Mouse (Mus musculus) CH12.LX (cell line): ENCODE measurements around the gene Trim30a. TPM values are rescaled to one million over a fixed set of nuclear protein-coding genes. Genes with fewer than 3 reads are reported as not detected.

ENCODE experiments used
- DNase-seq: peaks from one replicate; pipeline ENCODE4 v3.0.0-alpha.2; 2013; ENCODE audit errors: extremely low read depth
- H3K27ac ChIP-seq: 2 replicates; pipeline ENCODE4 v1.5.1; 2012; ENCODE audit warnings: low read depth, mild to moderate bottlenecking, control low read depth, moderate library complexity; ENCODE audit not compliant: insufficient read depth
- H3K27me3 ChIP-seq: replicated peaks from 2 replicates; pipeline ENCODE3; 2012; ENCODE audit warnings: inconsistent platforms
- H3K36me3 ChIP-seq, 2 experiments: replicated peaks in 1 of 2; 2 replicates each; pipeline versions ENCODE3 to v1.6.1; 2012; ENCODE audit warnings: inconsistent platforms in 1 of 2, low read length in 1 of 2, mild to moderate bottlenecking in 1 of 2, mixed read lengths in 1 of 2, moderate library complexity in 1 of 2; ENCODE audit not compliant: control insufficient read depth in 1 of 2, insufficient read depth in 1 of 2
- H3K4me1 ChIP-seq, 2 experiments: 2 replicates each; pipeline ENCODE4 v1.6.1; 2012; ENCODE audit warnings: inconsistent platforms in 1 of 2, moderate library complexity in 1 of 2; ENCODE audit not compliant: insufficient read depth in 2 of 2, control insufficient read depth in 1 of 2
- H3K4me2 ChIP-seq: 2 replicates; pipeline ENCODE4 v1.6.1; 2012; ENCODE audit warnings: low read depth, mild to moderate bottlenecking, control low read depth; ENCODE audit not compliant: poor library complexity, insufficient read depth, severe bottlenecking
- H3K4me3 ChIP-seq, 3 experiments: fragments of 150-350 bp in 1 of 3; sonication (generic) in 1 of 3; replicated peaks in 1 of 3; 2 replicates each; pipeline versions ENCODE3 to v1.5.1; 2011 to 2012; ENCODE audit warnings: low read depth in 2 of 3, low read length in 2 of 3, mild to moderate bottlenecking in 2 of 3, moderate library complexity in 2 of 3, control low read depth in 1 of 3, improper control_type of control experiment in 1 of 3, inconsistent platforms in 1 of 3, mixed read lengths in 1 of 3; ENCODE audit not compliant: poor library complexity in 1 of 3
- H3K79me2 ChIP-seq: replicated peaks from 2 replicates; pipeline ENCODE4 v1.6.1; 2012; ENCODE audit warnings: mild to moderate bottlenecking, moderate library complexity; ENCODE audit not compliant: control insufficient read depth, poor library complexity, insufficient read depth, severe bottlenecking; ENCODE audit errors: extremely low read depth
- H3K9ac ChIP-seq: 2 replicates; pipeline ENCODE4 v1.6.1; 2012; ENCODE audit warnings: low read depth, mild to moderate bottlenecking, control low read depth, moderate library complexity; ENCODE audit not compliant: insufficient read depth
- H3K9me3 ChIP-seq: replicated peaks from 2 replicates; pipeline ENCODE3; 2012; ENCODE audit warnings: low read length, inconsistent platforms, mixed read lengths
- BHLHE40 ChIP-seq: IDR thresholded peaks from 2 replicates; pipeline ENCODE4 v1.6.1; 2011; ENCODE audit warnings: mild to moderate bottlenecking, low read depth, low read length, improper control_type of control experiment
- CHD2 ChIP-seq: IDR thresholded peaks from 2 replicates; pipeline ENCODE4 v1.6.1; 2011; ENCODE audit warnings: low read length, improper control_type of control experiment
- ELF1 ChIP-seq: IDR thresholded peaks from 2 replicates; pipeline ENCODE4 v1.6.1; 2014; ENCODE audit warnings: low read depth, mild to moderate bottlenecking, inconsistent platforms, low read length, improper control_type of control experiment
- EP300 ChIP-seq: IDR thresholded peaks from 2 replicates; pipeline ENCODE4 v1.6.1; 2011; ENCODE audit warnings: low read length, improper control_type of control experiment
- ETS1 ChIP-seq: conservative IDR thresholded peaks from 2 replicates; pipeline ENCODE4 v1.6.1; 2012; ENCODE audit warnings: low read depth, mild to moderate bottlenecking, inconsistent platforms, low read length, improper control_type of control experiment, moderate library complexity
- HCFC1 ChIP-seq: IDR thresholded peaks from 2 replicates; pipeline ENCODE4 v1.6.1; 2012; ENCODE audit warnings: low read depth, mild to moderate bottlenecking, inconsistent platforms, low read length, improper control_type of control experiment
- IRF4 ChIP-seq: IDR thresholded peaks from 2 replicates; pipeline ENCODE4 v1.6.1; 2014; ENCODE audit warnings: low read depth, mild to moderate bottlenecking, inconsistent platforms, low read length, improper control_type of control experiment
- JUN ChIP-seq: IDR thresholded peaks from 2 replicates; pipeline ENCODE4 v1.6.1; 2011; ENCODE audit warnings: low read depth, mild to moderate bottlenecking, low read length, improper control_type of control experiment, moderate library complexity; ENCODE audit not compliant: insufficient read depth
- JUND ChIP-seq: conservative IDR thresholded peaks from 2 replicates; pipeline ENCODE4 v1.6.1; 2011; ENCODE audit warnings: low read depth, low read length, improper control_type of control experiment
- KAT2A ChIP-seq: IDR thresholded peaks from 2 replicates; pipeline ENCODE4 v1.6.1; 2012; ENCODE audit warnings: low read length, improper control_type of control experiment, inconsistent platforms; ENCODE audit not compliant: insufficient replicate concordance
- MEF2A ChIP-seq: IDR thresholded peaks from 2 replicates; pipeline ENCODE4 v1.6.1; 2014; ENCODE audit warnings: low read depth, mild to moderate bottlenecking, inconsistent platforms, low read length, improper control_type of control experiment, borderline replicate concordance
- MXI1 ChIP-seq: IDR thresholded peaks from 2 replicates; pipeline ENCODE4 v1.6.1; 2011; ENCODE audit warnings: mild to moderate bottlenecking, low read depth, low read length, improper control_type of control experiment
- SIN3A ChIP-seq: IDR thresholded peaks from 2 replicates; pipeline ENCODE4 v1.6.1; 2012; ENCODE audit warnings: low read length, improper control_type of control experiment, inconsistent platforms
- TBP ChIP-seq: conservative IDR thresholded peaks from 2 replicates; pipeline ENCODE4 v1.6.1; 2011; ENCODE audit warnings: low read depth, low read length, improper control_type of control experiment
- TCF12 ChIP-seq: IDR thresholded peaks from 2 replicates; pipeline ENCODE4 v1.6.1; 2014; ENCODE audit warnings: low read depth, mild to moderate bottlenecking, inconsistent platforms, low read length, improper control_type of control experiment
- USF2 ChIP-seq: conservative IDR thresholded peaks from 2 replicates; pipeline ENCODE4 v1.6.1; 2011; ENCODE audit warnings: low read depth, low read length, improper control_type of control experiment
- ZKSCAN1 ChIP-seq: IDR thresholded peaks from 2 replicates; pipeline ENCODE4 v1.6.1; 2012; ENCODE audit warnings: low read depth, inconsistent platforms, low read length, improper control_type of control experiment, borderline replicate concordance
- ZMIZ1 ChIP-seq: IDR thresholded peaks from 2 replicates; pipeline ENCODE4 v1.6.1; 2012; ENCODE audit warnings: low read depth, mild to moderate bottlenecking, inconsistent platforms, low read length, improper control_type of control experiment
- ZNF384 ChIP-seq: IDR thresholded peaks from 2 replicates; pipeline ENCODE4 v1.6.1; 2012; ENCODE audit warnings: low read depth, low read length, improper control_type of control experiment, inconsistent platforms
- dilution Hi-C: fragments of 300-500 bp; cut with MboI; formaldehyde crosslinking; loops from 2 replicates; pipeline ENCODE4 v1.14.3; 2020; ENCODE audit warnings: low sequenced_read_pairs; ENCODE audit not compliant: extremely low pct_unique_long_range_greater_than_20kb, extremely low pct_ligation_motif_present
- in situ Hi-C: fragments of 300-500 bp; cut with MboI; formaldehyde crosslinking; loops from 3 replicates; pipeline ENCODE4 v1.14.3; 2019; ENCODE audit warnings: low sequenced_read_pairs, low pct_ligation_motif_present, low pct_unique_long_range_greater_than_20kb, mixed read lengths
- polyA plus RNA-seq: library from polyadenylated mRNA; unstranded; fragments of >175 nt; gene quantifications from 2 replicates; pipeline ENCODE4 v1.2.1, GENCODE M21; 2012; ENCODE audit warnings: low read depth; ENCODE audit not compliant: insufficient read length
- total RNA-seq, 2 experiments: library from RNA; depleted of rRNA; stranded (reverse); fragments of 300-350 nt in 1 of 2; fragments of >200 nt in 1 of 2; gene quantifications; 2 replicates each; pipeline ENCODE4 v1.2.3; 2012 to 2014

The Trim30a gene
- total and polyA plus RNA-seq, 3 experiments, result 14.1 to 41.6 (median 36.7) TPM

DNA sequence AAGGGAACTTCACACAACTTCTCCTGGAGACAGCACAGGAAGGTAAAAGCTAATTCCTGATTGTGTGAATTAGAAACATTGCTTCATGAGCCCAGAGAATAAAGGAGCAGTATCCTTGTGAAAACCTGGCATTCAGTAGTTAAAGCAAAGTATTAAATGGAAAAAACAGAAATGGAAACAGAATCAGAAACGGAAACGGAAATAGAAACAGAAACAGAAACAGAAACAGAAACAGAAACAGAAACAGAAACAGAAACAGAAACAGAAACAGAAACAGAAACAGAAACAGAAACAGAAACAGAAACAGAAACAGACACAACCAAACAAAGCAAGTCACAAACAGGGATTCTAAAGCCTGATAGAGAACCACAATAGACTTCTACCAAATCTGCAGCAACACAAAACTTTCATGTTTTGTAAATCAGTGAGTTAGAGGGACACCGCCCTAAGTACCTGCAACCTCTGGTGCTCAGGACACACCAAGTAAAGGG is 60.5 kb downstream of the Trim30a start:
- H3K36me3 ChIP-seq, result peaks cover 0 to 8% of the 10 kb centered on the region in 2 experiments
- H3K4me1 ChIP-seq, result peaks cover 0 to 18% of the 10 kb centered on the region in 2 experiments; a peak in 2 of 4 replicates
- H3K79me2 ChIP-seq, result no peaks in the 10 kb centered on the region
- H3K4me3 ChIP-seq, result no peak overlapping the region
- in situ Hi-C loops, result no loop called here
- no peak overlapping the region for H3K4me2 ChIP-seq
- dilution Hi-C loops, result no loop called here
- no peak for TF ChIP-seq ZNF384
- TF ChIP-seq TCF12, result 0 out of 2 replicates have a peak, but pooled peaks have one; percentile 29
- peak; percentile 59; the same call in 1 of the 2 replicates for TF ChIP-seq EP300
- TF ChIP-seq JUND, result no peak
- peak; percentile 81 for TF ChIP-seq MEF2A
- TF ChIP-seq IRF4, result peak; percentile 86
- TF ChIP-seq ZKSCAN1, result no peak
- peak; percentile 51 for TF ChIP-seq HCFC1
- peak; percentile 100 for TF ChIP-seq ETS1
- TF ChIP-seq, all 38 proteins: peak for 6
- H3K27me3 ChIP-seq, result no peaks in the 10 kb centered on the region
- no peaks in the 10 kb centered on the region for H3K9me3 ChIP-seq
- peak; percentile 6 for DNase-seq
- no peak overlapping the region for H3K27ac ChIP-seq
- no peak overlapping the region for H3K9ac ChIP-seq

DNA sequence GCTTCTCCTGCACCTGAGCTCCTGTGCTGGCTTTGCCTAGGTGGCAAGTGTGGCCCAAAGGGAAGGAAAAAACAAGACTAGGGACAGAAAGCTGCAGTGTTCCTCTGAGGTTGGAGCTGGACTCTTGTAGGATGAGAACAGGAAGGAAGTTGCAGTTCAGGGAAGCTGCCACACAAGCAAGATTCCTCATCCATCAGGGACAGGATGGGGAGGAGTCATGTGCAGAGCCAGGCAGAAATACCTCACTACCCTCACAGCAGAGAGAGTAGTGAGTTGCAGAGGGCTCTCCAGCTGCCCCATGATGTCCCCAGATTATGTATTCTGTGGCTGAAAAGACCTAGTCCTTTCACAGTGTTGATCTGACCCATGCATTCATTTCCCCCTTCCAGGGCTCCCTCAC is 63.9 kb downstream of the Trim30a start:
- H3K9me3 ChIP-seq, result no peaks in the 10 kb centered on the region
- dilution Hi-C loops (no loop called here), in situ Hi-C loops (no loop called here)
- H3K79me2 ChIP-seq, result no peaks in the 10 kb centered on the region
- no peak overlapping the region for H3K4me3 ChIP-seq
- H3K4me1 ChIP-seq, result peaks cover 0 to 22% of the 10 kb centered on the region in 2 experiments; a peak in 2 of 4 replicates
- H3K4me2 ChIP-seq, result no peak overlapping the region
- no peaks in the 10 kb centered on the region for H3K36me3 ChIP-seq
- H3K9ac ChIP-seq, result no peak overlapping the region
- no peak for DNase-seq
- TF ChIP-seq USF2 (no peak), ZKSCAN1 (no peak), JUN (no peak), CHD2 (no peak), ELF1 (no peak), EP300 (no peak), JUND (no peak), BHLHE40 (no peak), TBP (no peak), ZMIZ1 (no peak), MXI1 (no peak), HCFC1 (no peak), KAT2A (no peak), SIN3A (no peak)
- no peak overlapping the region for H3K27ac ChIP-seq
- H3K27me3 ChIP-seq, result no peaks in the 10 kb centered on the region
